Mouse (Mus musculus) CH12.LX (cell line): Measurements from ENCODE around the gene Prkce.

ENCODE experiments used
- CHD1 ChIP-seq: IDR thresholded peaks from 2 replicates; pipeline ENCODE4 v1.6.1; 2012; ENCODE audit warnings: low read depth, low read length, improper control_type of control experiment, inconsistent platforms
- CHD2 ChIP-seq: IDR thresholded peaks from 2 replicates; pipeline ENCODE4 v1.6.1; 2011; ENCODE audit warnings: low read length, improper control_type of control experiment
- CTCF ChIP-seq, 2 experiments: IDR thresholded peaks in 1 of 2; conservative IDR thresholded peaks in 1 of 2; 2 replicates each; pipeline ENCODE4 v1.5.1; 2011 to 2012; ENCODE audit warnings: low read depth in 2 of 2, low read length in 2 of 2, improper control_type of control experiment in 1 of 2, inconsistent platforms in 1 of 2, mild to moderate bottlenecking in 1 of 2, moderate library complexity in 1 of 2
- E2F4 ChIP-seq: IDR thresholded peaks from 2 replicates; pipeline ENCODE4 v1.6.1; 2011; ENCODE audit warnings: low read depth, low read length, improper control_type of control experiment; ENCODE audit not compliant: insufficient replicate concordance
- ETS1 ChIP-seq: conservative IDR thresholded peaks from 2 replicates; pipeline ENCODE4 v1.6.1; 2012; ENCODE audit warnings: low read depth, mild to moderate bottlenecking, inconsistent platforms, low read length, improper control_type of control experiment, moderate library complexity
- KAT2A ChIP-seq: IDR thresholded peaks from 2 replicates; pipeline ENCODE4 v1.6.1; 2012; ENCODE audit warnings: low read length, improper control_type of control experiment, inconsistent platforms; ENCODE audit not compliant: insufficient replicate concordance
- NELFE ChIP-seq: IDR thresholded peaks from 2 replicates; pipeline ENCODE4 v1.6.1; 2011; ENCODE audit warnings: low read depth, low read length, improper control_type of control experiment
- POLR2A ChIP-seq: IDR thresholded peaks from 2 replicates; pipeline ENCODE4 v1.6.1; 2011; ENCODE audit warnings: low read depth, mild to moderate bottlenecking, improper control_type of control experiment, low read length
- SMC3 ChIP-seq: IDR thresholded peaks from 2 replicates; pipeline ENCODE4 v1.6.1; 2011; ENCODE audit warnings: low read depth, low read length, improper control_type of control experiment
- TCF12 ChIP-seq: IDR thresholded peaks from 2 replicates; pipeline ENCODE4 v1.6.1; 2014; ENCODE audit warnings: low read depth, mild to moderate bottlenecking, inconsistent platforms, low read length, improper control_type of control experiment
- USF1 ChIP-seq: IDR thresholded peaks from 2 replicates; pipeline ENCODE4 v1.6.1; 2014; ENCODE audit warnings: low read depth, mild to moderate bottlenecking, inconsistent platforms, low read length, improper control_type of control experiment
- USF2 ChIP-seq: conservative IDR thresholded peaks from 2 replicates; pipeline ENCODE4 v1.6.1; 2011; ENCODE audit warnings: low read depth, low read length, improper control_type of control experiment
- ZC3H11A ChIP-seq: IDR thresholded peaks from 2 replicates; pipeline ENCODE4 v1.6.1; 2012; ENCODE audit warnings: low read depth, mild to moderate bottlenecking, inconsistent platforms, low read length, improper control_type of control experiment

DNA sequence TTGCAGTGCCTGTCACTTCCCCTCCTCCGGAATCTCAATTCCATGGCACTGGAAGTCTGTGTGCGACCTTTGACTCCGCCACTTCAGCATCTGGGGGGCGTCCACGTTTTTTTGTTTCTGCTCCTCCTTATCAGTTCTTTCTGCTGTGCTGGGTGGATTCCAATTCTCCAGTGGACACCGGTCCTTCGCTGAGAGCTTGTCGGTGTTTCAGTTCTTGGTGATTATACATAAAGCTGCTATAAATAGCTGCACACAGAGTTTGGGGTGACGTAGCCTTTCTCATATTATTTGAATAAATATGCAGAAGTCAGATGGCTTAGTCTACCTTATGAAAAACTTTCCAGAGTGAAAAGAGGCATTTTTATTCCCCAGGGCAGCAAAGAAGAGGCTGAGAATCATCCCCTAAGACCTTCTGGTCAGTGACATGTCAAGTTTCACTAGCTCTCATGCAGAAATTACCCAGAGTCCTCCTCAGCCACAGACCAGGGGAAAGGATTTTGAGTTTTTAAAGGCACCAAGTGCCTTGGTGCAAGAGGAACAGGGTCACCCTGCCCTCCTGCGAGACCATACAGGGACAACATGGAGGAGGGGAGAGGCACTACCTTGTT lies 299.8 kb downstream of the Prkce start:
- TF ChIP-seq SMC3 = no peak
- peak; percentile 73 for TF ChIP-seq POLR2A
- TF ChIP-seq USF2 = no peak
- peak; percentile 64; the same call in 1 of the 2 replicates for TF ChIP-seq KAT2A
- no peak for TF ChIP-seq ZC3H11A
- TF ChIP-seq CTCF (conservative IDR thresholded peaks at IDR 0.05 in 1 of 2, IDR thresholded peaks at IDR 0.05 in 1 of 2; ENCODE audit: low read depth in 2 of 2, low read length in 2 of 2) = no peak
- peak; percentile 17; the same call in 1 of the 2 replicates for TF ChIP-seq CHD1
- peak; percentile 79; the same call in 1 of the 2 replicates for TF ChIP-seq E2F4
- TF ChIP-seq NELFE = 0 out of 2 replicates have a peak, but pooled peaks have one; percentile 53
- peak; percentile 72 for TF ChIP-seq CHD2
- no peak for TF ChIP-seq USF1
- TF ChIP-seq ETS1 = peak; percentile 95
- peak; percentile 87 for TF ChIP-seq TCF12
